Mouse (Mus musculus) frontal cortex, adult (tissue): Measurements from ENCODE around the gene Ncapd3.

Source experiments
- ATAC-seq: cut with Nextera tagmentation; 2 replicates; pipeline ENCODE4 v1.9.2; 2017; ENCODE audit warnings: mild to moderate bottlenecking, moderate library complexity, mixed read lengths; ENCODE audit not compliant: low TSS enrichment

The Ncapd3 gene

GRCm38 (mm10) chr9:27122963-27123362, 93.0 kb downstream of the Ncapd3 start:
- ATAC-seq: peak; percentile 21; the same call in 1 of the 2 replicates

- ATAC-seq: peak; percentile 86
Measured at GRCm38 (mm10) chr9:27123947-27124346, 94.0 kb downstream of the Ncapd3 start.

- ATAC-seq: no peak
Measured at GRCm38 (mm10) chr9:27125450-27125849, 95.5 kb downstream of the Ncapd3 start.

GRCm38 (mm10) chr9:27126543-27126942, 96.6 kb downstream of the Ncapd3 start:
- ATAC-seq: no peak

- ATAC-seq: no peak
Measured at GRCm38 (mm10) chr9:27128629-27129028, 98.7 kb downstream of the Ncapd3 start.

- ATAC-seq: peak; percentile 58; the same call in 1 of the 2 replicates
Measured at GRCm38 (mm10) chr9:27134410-27134809, 104.4 kb downstream of the Ncapd3 start.

GRCm38 (mm10) chr9:27135372-27135771, 105.4 kb downstream of the Ncapd3 start:
- peak; percentile 71 for ATAC-seq

- no peak for ATAC-seq
Measured at GRCm38 (mm10) chr9:27136651-27137050, 106.7 kb downstream of the Ncapd3 start.

- no peak for ATAC-seq
Measured at GRCm38 (mm10) chr9:27140432-27141065, 110.6 kb downstream of the Ncapd3 start.

GRCm38 (mm10) chr9:27144271-27144840, 114.4 kb downstream of the Ncapd3 start:
- ATAC-seq: peak; percentile 62; the same call in 1 of the 2 replicates
